Mouse (Mus musculus): Measurements from ENCODE around the gene Lrig3. TPM values are rescaled to one million over a fixed set of nuclear protein-coding genes. Genes with fewer than 3 reads are reported as not detected.
A peak's percentile ranks its signal among the peaks of the same experiment; 100 is the strongest.

Gene Lrig3
- total RNA-seq, 1 experiment from 2014 or later, result 5.4 TPM

GRCm38 (mm10) chr10:125964709-125965108 is 1.3 kb upstream of the Lrig3 start:
- no peak for DNase-seq

GRCm38 (mm10) chr10:125966481-125967251 is 698 bp downstream of the Lrig3 start:
- DNase-seq, result peak; percentile 55

GRCm38 (mm10) chr10:125967436-125968160 is 1.6 kb downstream of the Lrig3 start:
- DNase-seq, result no peak

- DNase-seq, result no peak
Observed at GRCm38 (mm10) chr10:125968191-125969132, 2.5 kb downstream of the Lrig3 start.

- no peak for DNase-seq
Observed at GRCm38 (mm10) chr10:125969133-125969490, 3.1 kb downstream of the Lrig3 start.

GRCm38 (mm10) chr10:125970031-125970430 is 4.1 kb downstream of the Lrig3 start:
- DNase-seq, result no peak

GRCm38 (mm10) chr10:125970500-125970899 is 4.5 kb downstream of the Lrig3 start:
- no peak for DNase-seq

GRCm38 (mm10) chr10:125973726-125974125 is 7.8 kb downstream of the Lrig3 start:
- no peak for DNase-seq

GRCm38 (mm10) chr10:125981938-125982337 is 16.0 kb downstream of the Lrig3 start:
- DNase-seq, result no peak

- DNase-seq, result no peak
Observed at GRCm38 (mm10) chr10:125984473-125985035, 18.6 kb downstream of the Lrig3 start.

GRCm38 (mm10) chr10:125985795-125986194 is 19.8 kb downstream of the Lrig3 start:
- DNase-seq, result no peak

GRCm38 (mm10) chr10:125986443-125986842 is 20.5 kb downstream of the Lrig3 start:
- no peak for DNase-seq

- no peak for DNase-seq
Observed at GRCm38 (mm10) chr10:125987307-125987706, 21.3 kb downstream of the Lrig3 start.

GRCm38 (mm10) chr10:125988037-125988436 is 22.1 kb downstream of the Lrig3 start:
- DNase-seq, result no peak

GRCm38 (mm10) chr10:125989890-125990289 is 23.9 kb downstream of the Lrig3 start:
- no peak for DNase-seq

GRCm38 (mm10) chr10:125990394-125990793 is 24.4 kb downstream of the Lrig3 start:
- DNase-seq, result no peak

- DNase-seq, result no peak
Observed at GRCm38 (mm10) chr10:125991819-125992218, 25.9 kb downstream of the Lrig3 start.

- DNase-seq, result peak; percentile 69
Observed at GRCm38 (mm10) chr10:125994855-125995254, 28.9 kb downstream of the Lrig3 start.

- DNase-seq, result no peak
Observed at GRCm38 (mm10) chr10:125995701-125996100, 29.7 kb downstream of the Lrig3 start.

- DNase-seq, result no peak
Observed at GRCm38 (mm10) chr10:125996989-125997388, 31.0 kb downstream of the Lrig3 start.

GRCm38 (mm10) chr10:125999561-125999960 is 33.6 kb downstream of the Lrig3 start:
- no peak for DNase-seq

- DNase-seq, result no peak
Observed at GRCm38 (mm10) chr10:126000861-126001390, 35.0 kb downstream of the Lrig3 start.
